Mouse (Mus musculus) brain, embryonic 14.5 days (tissue): Measurements from ENCODE around the gene Gm44973.

Source experiments
- CTCF ChIP-seq: fragments of 200-500 bp; IDR thresholded peaks from 2 replicates; pipeline ENCODE4 v1.5.1; 2012; ENCODE audit warnings: inconsistent platforms, mild to moderate bottlenecking, moderate library complexity, borderline replicate concordance; ENCODE audit not compliant: insufficient read depth, insufficient read length; ENCODE audit errors: extremely low read depth
- POLR2A ChIP-seq: fragments of 200-500 bp; IDR thresholded peaks from 2 replicates; pipeline ENCODE4 v1.6.1; 2012; ENCODE audit warnings: mild to moderate bottlenecking, inconsistent platforms, borderline replicate concordance; ENCODE audit not compliant: poor library complexity, insufficient read depth, insufficient read length, severe bottlenecking; ENCODE audit errors: extremely low read depth

GRCm38 (mm10) chr7:4976832-4977231, 38.5 kb upstream of the Gm44973 start:
- peak; percentile 14; the same call in 1 of the 2 replicates for TF ChIP-seq CTCF
- TF ChIP-seq POLR2A: no peak
